Mouse (Mus musculus): ENCODE data around the gene Pnpla1. TPM values are rescaled to one million over a fixed set of nuclear protein-coding genes. Genes with fewer than 3 reads are reported as not detected.

The Pnpla1 gene
- polyA plus RNA-seq, 1 experiment from 2014 or later = 0.16 TPM

GRCm38 (mm10) chr17:28905377-28905916 lies 47.2 kb downstream of the Pnpla1 start:
- H3K4me1 ChIP-seq (ENCODE audit: insufficient read depth) = peaks cover 9% of the 10 kb centered on the region
- no peaks in the 10 kb centered on the region for H3K36me3 ChIP-seq (replicated peaks; ENCODE audit: insufficient read depth, low read length)
- H3K9me3 ChIP-seq (ENCODE audit: low read length) = no peaks in the 10 kb centered on the region
- ATAC-seq (no peak), DNase-seq (no peak)
- H3K27me3 ChIP-seq (ENCODE audit: insufficient read depth, low read length) = no peaks in the 10 kb centered on the region
- 78% methylated on average over 12 of the region's 13 CpGs for WGBS (ENCODE audit: insufficient replicate concordance)
- TF ChIP-seq EP300 (IDR thresholded peaks at IDR 0.05; ENCODE audit: low read depth) = no peak
- TF ChIP-seq CTCF (IDR thresholded peaks at IDR 0.05; ENCODE audit: low read depth) = no peak
- H3K9ac ChIP-seq (replicated peaks) = no peak overlapping the region
- H3K4me2 ChIP-seq (ENCODE audit: low read depth, low read length) = no peak overlapping the region
- no peak overlapping the region for H3K4me3 ChIP-seq (ENCODE audit: low read depth, low read length)
- no peak overlapping the region for H3K27ac ChIP-seq (ENCODE audit: low read depth)

GRCm38 (mm10) chr17:28907959-28908358 lies 49.7 kb downstream of the Pnpla1 start:
- H3K27me3 ChIP-seq (ENCODE audit: insufficient read depth, low read length) = no peaks in the 10 kb centered on the region
- H3K9me3 ChIP-seq (ENCODE audit: low read length) = no peaks in the 10 kb centered on the region
- H3K4me3 ChIP-seq (ENCODE audit: low read depth, low read length) = no peak overlapping the region
- DNase-seq = no peak
- peaks cover 9% of the 10 kb centered on the region for H3K4me1 ChIP-seq (ENCODE audit: insufficient read depth)
- H3K27ac ChIP-seq (ENCODE audit: low read depth) = no peak overlapping the region
- H3K9ac ChIP-seq (replicated peaks) = no peak overlapping the region
- ATAC-seq = no peak
- no peaks in the 10 kb centered on the region for H3K36me3 ChIP-seq (replicated peaks; ENCODE audit: insufficient read depth, low read length)
- TF ChIP-seq CTCF (IDR thresholded peaks at IDR 0.05; ENCODE audit: low read depth) = no peak
- no peak for TF ChIP-seq EP300 (IDR thresholded peaks at IDR 0.05; ENCODE audit: low read depth)
- WGBS (ENCODE audit: insufficient replicate concordance) = 77% methylated on average over 7 of the region's 7 CpGs
- no peak overlapping the region for H3K4me2 ChIP-seq (ENCODE audit: low read depth, low read length)

- peak; percentile 35; the same call in 1 of the 2 replicates for ATAC-seq
- H3K4me2 ChIP-seq (ENCODE audit: low read depth, low read length) = peak overlapping the region; percentile 72
- peaks cover 9% of the 10 kb centered on the region for H3K4me1 ChIP-seq (ENCODE audit: insufficient read depth)
- DNase-seq = peak; percentile 82
- TF ChIP-seq EP300 (IDR thresholded peaks at IDR 0.05; ENCODE audit: low read depth) = no peak
- TF ChIP-seq CTCF (IDR thresholded peaks at IDR 0.05; ENCODE audit: low read depth) = peak; percentile 76
- H3K27ac ChIP-seq (ENCODE audit: low read depth) = peak overlapping the region; percentile 12
- no peaks in the 10 kb centered on the region for H3K36me3 ChIP-seq (replicated peaks; ENCODE audit: insufficient read depth, low read length)
- peak overlapping the region; percentile 55; the same call in 1 of the 2 replicates for H3K9ac ChIP-seq (replicated peaks)
- no peaks in the 10 kb centered on the region for H3K27me3 ChIP-seq (ENCODE audit: insufficient read depth, low read length)
- peak overlapping the region; percentile 31 for H3K4me3 ChIP-seq (ENCODE audit: low read depth, low read length)
- WGBS (ENCODE audit: insufficient replicate concordance) = 4% methylated on average over 29 of the region's 29 CpGs
- no peaks in the 10 kb centered on the region for H3K9me3 ChIP-seq (ENCODE audit: low read length)
These were observed 51.2 kb downstream of the Pnpla1 start for GRCm38 (mm10) chr17:28909252-28909941.

GRCm38 (mm10) chr17:28910139-28910538 lies 51.9 kb downstream of the Pnpla1 start:
- TF ChIP-seq EP300 (IDR thresholded peaks at IDR 0.05; ENCODE audit: low read depth) = no peak
- TF ChIP-seq CTCF (IDR thresholded peaks at IDR 0.05; ENCODE audit: low read depth) = peak; percentile 49
- H3K9me3 ChIP-seq (ENCODE audit: low read length) = no peaks in the 10 kb centered on the region
- no peaks in the 10 kb centered on the region for H3K27me3 ChIP-seq (ENCODE audit: insufficient read depth, low read length)
- H3K4me2 ChIP-seq (ENCODE audit: low read depth, low read length) = peak overlapping the region; percentile 72
- H3K9ac ChIP-seq (replicated peaks) = 0 out of 2 replicates have a peak overlapping the region, but pooled peaks have one; percentile 16
- H3K36me3 ChIP-seq (replicated peaks; ENCODE audit: insufficient read depth, low read length) = no peaks in the 10 kb centered on the region
- 48% methylated on average over 7 of the region's 7 CpGs for WGBS (ENCODE audit: insufficient replicate concordance)
- H3K27ac ChIP-seq (ENCODE audit: low read depth) = peak overlapping the region; percentile 12; the same call in 1 of the 2 replicates
- no peak overlapping the region for H3K4me3 ChIP-seq (ENCODE audit: low read depth, low read length)
- DNase-seq (no peak), ATAC-seq (peak; percentile 57)
- H3K4me1 ChIP-seq (ENCODE audit: insufficient read depth) = peaks cover 9% of the 10 kb centered on the region

- no peak overlapping the region for H3K27ac ChIP-seq (ENCODE audit: low read depth)
- WGBS (ENCODE audit: insufficient replicate concordance) = 55% methylated on average over 5 of the region's 5 CpGs
- H3K4me2 ChIP-seq (ENCODE audit: low read depth, low read length) = no peak overlapping the region
- TF ChIP-seq CTCF (IDR thresholded peaks at IDR 0.05; ENCODE audit: low read depth) (no peak), EP300 (IDR thresholded peaks at IDR 0.05; ENCODE audit: low read depth) (peak; percentile 73)
- H3K4me1 ChIP-seq (ENCODE audit: insufficient read depth) = peaks cover 9% of the 10 kb centered on the region
- no peaks in the 10 kb centered on the region for H3K9me3 ChIP-seq (ENCODE audit: low read length)
- peak; percentile 71 for DNase-seq
- peak; percentile 82 for ATAC-seq
- no peaks in the 10 kb centered on the region for H3K36me3 ChIP-seq (replicated peaks; ENCODE audit: insufficient read depth, low read length)
- no peak overlapping the region for H3K9ac ChIP-seq (replicated peaks)
- H3K27me3 ChIP-seq (ENCODE audit: insufficient read depth, low read length) = no peaks in the 10 kb centered on the region
- no peak overlapping the region for H3K4me3 ChIP-seq (ENCODE audit: low read depth, low read length)
These were observed 55.0 kb downstream of the Pnpla1 start for GRCm38 (mm10) chr17:28913200-28913599.

GRCm38 (mm10) chr17:28913940-28914339 lies 55.7 kb downstream of the Pnpla1 start:
- no peaks in the 10 kb centered on the region for H3K36me3 ChIP-seq (replicated peaks; ENCODE audit: insufficient read depth, low read length)
- no peak overlapping the region for H3K4me2 ChIP-seq (ENCODE audit: low read depth, low read length)
- ATAC-seq (peak; percentile 58), DNase-seq (peak; percentile 24)
- H3K27ac ChIP-seq (ENCODE audit: low read depth) = peak overlapping the region; percentile 46
- H3K9ac ChIP-seq (replicated peaks) = no peak overlapping the region
- peaks cover 9% of the 10 kb centered on the region for H3K4me1 ChIP-seq (ENCODE audit: insufficient read depth)
- H3K4me3 ChIP-seq (ENCODE audit: low read depth, low read length) = no peak overlapping the region
- TF ChIP-seq CTCF (IDR thresholded peaks at IDR 0.05; ENCODE audit: low read depth) (no peak), EP300 (IDR thresholded peaks at IDR 0.05; ENCODE audit: low read depth) (no peak)
- H3K9me3 ChIP-seq (ENCODE audit: low read length) = no peaks in the 10 kb centered on the region
- 64% methylated on average over 6 of the region's 6 CpGs for WGBS (ENCODE audit: insufficient replicate concordance)
- H3K27me3 ChIP-seq (ENCODE audit: insufficient read depth, low read length) = no peaks in the 10 kb centered on the region

Measured in liver, postnatal 0 days (tissue).